Mouse (Mus musculus): Measurements from ENCODE around the gene Atp1a1.

Gene Atp1a1

DNA sequence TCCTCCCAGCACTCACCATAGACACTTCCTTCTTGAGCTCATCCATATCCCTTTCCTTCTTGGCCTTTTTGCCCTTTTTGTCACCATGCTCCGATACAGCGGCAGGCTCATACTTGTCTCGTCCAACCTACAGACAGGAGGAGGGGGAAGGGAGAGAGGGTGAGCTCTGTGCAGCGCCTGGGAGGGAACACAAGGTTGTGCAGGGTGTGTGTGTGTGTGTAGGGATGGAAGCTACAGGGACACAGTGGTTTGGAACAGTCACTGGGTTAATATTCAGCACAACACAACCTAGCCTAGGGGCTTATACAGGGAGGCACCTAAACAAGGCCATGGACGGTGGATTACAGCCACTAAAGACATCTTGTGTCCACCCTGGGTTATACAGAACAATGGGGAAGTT is 9.5 kb downstream of the Atp1a1 start:
- no peak for DNase-seq (ENCODE audit: low read depth, low spot score)

DNA sequence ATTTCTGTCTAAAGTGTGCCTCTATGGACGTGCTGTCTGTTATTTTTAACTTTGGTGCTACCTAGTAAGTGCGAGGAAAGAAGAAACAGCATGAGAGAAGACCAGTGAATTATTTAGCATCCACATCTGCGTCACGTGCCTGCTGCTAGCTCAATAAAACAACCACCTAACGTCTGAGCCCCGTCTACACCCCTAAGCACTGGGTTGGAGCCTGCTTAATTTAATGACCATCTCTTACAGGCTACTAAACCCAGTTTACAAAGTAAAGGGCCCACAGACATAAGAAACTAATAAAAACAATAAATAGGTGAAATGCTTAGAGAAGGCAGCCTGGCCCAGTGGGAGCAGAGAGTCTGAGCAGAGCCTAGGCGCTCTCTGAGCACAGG is 11.2 kb downstream of the Atp1a1 start:
- DNase-seq (ENCODE audit: low read depth, low spot score), result no peak

DNA sequence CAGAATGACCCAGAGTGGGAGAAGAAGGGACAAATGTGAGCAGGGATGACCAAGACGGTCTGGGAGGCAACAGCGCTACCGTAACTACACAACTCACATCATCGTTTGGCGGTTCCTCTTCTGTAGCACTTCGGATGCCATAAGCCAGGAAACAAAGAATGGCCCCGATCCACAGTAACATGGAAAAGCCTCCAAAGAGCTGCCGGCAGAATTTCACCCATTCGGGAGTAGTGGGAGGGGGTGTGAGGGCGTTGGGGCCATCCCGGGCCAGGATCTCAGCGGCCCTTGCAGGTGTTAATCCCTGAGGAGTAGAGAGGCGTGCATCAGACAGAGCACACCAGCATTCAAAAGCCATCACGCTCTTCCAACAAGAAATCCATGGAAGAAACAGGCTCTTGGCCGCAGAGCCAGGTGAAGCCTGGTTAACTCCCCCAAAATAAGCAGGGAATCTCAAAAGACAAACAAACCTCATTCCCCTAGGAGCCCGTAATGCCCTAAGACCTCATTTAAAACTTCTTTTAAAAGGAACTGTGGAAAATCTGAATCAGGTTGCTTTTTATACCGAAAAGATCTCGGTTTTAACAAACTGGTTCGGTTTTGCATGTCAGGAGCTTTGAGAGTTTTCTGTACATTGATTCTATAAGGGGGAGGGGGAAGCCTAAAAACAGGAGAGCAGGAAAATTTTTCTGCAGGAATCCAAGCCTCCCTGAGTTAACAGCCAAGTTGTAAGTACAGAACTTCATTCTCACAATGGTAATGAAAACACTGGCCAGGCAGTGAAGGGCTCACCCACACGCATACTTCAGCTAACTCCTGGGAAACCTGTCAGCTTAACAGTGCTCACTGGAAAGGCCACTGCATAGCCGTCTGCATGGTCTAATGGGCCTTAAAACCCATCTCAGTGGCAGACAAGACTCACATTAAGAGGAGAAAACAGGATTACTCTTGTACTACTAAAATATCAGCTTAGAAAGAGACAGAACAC is 11.9 kb downstream of the Atp1a1 start:
- no peak for DNase-seq (ENCODE audit: low read depth, low spot score)

DNA sequence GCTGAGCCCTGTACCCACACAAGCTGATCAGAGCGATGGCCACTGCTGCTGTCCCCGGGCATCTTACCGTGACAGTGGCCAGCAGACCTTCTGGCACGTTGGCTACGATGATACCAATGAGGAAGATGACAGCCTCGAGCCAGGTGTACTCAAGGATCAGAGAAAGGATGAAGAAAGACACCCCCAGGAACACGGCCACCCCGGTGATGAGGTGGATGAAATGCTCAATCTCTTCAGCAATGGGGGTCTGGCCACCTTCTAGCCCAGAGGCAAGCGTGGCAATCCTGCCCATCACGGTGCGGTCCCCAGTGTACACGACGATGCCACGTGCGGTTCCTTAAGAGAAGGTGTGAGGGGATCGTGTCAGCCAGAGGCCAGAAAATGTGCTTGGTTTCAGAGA is 14.1 kb downstream of the Atp1a1 start:
- DNase-seq (ENCODE audit: low read depth, low spot score), result no peak

DNA sequence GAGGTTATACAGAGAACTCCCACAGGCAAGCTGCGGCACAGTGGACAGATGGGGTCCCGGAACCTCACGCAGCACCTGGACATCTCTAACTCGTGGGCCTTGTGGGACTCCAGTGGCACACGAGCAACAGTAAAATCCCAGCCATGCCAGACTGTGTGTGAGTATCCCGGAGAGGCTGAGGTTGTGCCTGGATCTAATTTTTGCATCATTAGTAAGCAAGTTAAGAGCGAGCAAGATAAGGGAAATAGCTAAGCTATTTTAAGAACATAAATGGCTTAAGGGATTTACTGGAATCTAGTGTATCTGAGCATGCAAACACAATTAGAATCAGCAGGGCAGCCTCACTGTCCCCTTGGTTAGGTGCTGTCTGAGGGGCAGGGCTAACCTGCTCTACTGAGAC is 16.2 kb downstream of the Atp1a1 start:
- no peak for DNase-seq (ENCODE audit: low read depth, low spot score)

DNA sequence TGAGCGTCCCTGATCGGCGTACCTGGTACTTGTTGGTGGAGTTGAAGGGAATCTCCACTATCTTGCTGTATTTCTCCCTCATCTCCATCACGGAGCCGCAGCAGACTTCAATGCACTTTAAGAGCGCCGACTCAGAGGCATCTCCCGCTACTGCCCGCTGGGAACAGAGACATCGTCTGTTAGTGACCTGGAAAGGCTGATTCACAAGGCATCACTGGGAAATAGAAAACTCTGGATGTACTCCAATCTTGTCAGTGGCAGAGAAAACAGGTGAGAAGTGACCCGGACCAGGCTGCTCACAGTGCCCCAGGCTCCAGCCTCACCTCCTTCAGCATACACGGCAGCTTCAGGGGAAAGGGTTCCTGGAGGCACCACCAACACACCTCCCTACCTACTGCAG is 17.7 kb downstream of the Atp1a1 start:
- DNase-seq (ENCODE audit: low read depth, low spot score), result no peak

DNA sequence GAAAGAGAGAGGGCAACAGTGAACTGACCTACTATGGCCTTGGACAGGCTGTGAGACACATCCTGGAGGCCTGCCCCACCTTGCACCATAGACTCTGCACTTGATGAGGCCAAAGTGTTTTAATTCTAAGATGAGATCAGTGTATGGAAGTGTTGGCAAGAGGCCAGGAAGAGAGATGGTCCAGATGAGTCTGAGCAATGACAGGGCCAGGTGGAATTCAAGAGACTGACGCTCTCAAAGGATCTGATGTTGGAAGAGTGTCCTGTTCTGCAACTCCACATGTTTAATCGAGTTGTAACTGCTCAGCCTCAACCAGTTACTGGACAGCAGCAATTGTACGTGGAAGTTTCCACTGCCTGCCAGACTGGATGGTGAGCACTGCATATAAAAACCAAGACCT is 26.4 kb downstream of the Atp1a1 start:
- DNase-seq (ENCODE audit: low read depth, low spot score), result no peak

DNA sequence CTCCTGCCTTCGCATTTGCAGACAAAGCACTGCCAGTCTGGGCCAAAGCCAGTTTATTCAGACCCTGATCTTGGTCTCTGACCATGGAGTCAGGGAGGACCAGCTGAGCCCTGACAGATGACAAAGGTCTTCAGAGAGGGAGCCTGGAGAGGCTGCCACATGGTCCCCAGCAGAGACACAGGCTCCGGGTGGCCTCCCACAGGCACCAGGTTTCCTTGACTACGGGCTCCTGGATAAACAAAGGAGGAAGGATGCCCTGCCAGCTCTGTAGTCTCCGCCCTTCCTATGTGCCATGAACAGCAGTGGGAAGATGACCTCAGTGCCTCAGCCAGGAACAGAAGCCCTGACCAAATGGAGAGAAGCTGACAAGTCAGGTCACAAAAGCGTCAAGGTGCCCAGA is 27.1 kb downstream of the Atp1a1 start:
- no peak for DNase-seq (ENCODE audit: low read depth, low spot score)

DNA sequence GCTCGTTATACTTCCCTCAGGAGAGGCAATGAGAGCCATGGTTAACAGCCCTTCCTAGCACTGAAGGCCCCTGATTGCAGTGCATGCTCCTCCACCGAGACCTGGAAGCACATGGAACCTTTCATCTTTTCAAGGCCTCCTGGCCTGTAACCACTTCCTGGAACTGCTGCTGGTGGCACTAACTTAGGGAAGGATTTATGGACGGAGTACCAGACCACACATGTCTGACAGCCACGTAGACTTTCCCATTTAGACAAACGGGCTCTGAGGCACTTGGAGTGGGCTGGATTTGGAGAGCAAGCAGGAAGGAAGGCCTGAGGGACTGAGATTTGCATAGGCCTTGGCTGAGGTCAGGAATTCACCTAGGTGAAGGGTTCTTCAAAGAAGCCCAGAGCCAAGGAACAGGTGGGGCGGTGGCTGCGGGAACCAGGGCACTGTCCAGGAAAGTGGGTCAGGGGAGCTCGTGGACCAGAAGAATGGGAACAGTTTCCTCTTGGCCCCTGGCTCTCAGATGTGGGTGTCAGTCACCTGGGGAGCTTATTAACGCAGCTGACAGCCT is 28.9 kb downstream of the Atp1a1 start:
- no peak for DNase-seq (ENCODE audit: low read depth, low spot score)

DNA sequence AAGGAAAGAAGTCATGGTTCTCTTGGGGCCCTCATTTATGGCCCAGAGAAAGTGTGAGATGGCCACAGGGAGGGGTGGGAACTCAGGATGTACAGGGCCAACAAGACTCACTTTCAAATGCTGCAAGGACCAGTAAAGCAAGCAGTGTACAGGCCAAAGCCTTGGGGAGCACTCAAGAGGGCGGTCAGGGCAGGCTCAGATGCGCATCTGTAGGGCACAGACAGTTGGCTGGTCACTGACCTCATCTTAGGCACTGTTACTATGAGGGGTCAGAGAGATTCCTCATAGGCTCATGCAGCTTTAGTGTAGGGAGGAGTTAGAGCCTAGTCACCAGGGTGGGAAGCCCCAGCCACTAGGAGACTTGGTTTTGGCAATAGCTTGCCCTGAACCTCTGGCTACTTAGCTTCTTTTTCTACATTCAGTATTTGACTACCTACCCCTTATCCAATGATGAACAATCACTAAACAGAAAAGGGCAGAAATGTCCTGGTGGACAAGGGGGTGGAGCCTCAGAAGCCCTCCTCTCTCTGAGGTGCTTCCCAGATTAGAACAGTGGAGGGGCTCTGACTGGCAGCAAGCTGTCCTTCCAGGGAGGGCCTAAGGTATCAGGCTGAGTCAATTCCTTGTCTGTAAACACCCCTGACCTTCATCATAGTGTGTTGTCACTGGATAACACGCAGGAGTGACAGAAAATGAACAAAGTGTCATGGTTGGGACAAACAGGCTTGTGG is 29.9 kb downstream of the Atp1a1 start:
- no peak for DNase-seq (ENCODE audit: low read depth, low spot score)

DNA sequence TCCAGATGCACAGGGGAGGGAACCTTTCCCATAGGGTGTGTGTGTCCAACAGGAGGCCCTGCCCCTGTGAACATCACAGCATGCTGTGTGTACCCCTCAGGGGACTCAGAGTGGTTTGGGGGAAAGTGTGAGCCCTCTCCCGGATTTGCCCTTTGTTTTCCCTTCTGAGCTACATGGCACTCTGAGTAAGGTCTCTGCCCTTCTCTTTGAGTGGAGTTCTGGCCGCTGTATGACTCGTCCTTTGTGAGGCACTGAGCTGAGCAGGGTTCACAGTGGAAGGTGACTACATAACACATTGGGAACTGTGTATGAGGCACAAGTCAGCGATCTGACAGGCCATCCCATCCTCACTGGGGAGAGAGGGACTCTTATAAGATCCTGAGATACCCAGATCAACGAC is 31.5 kb downstream of the Atp1a1 start:
- no peak for DNase-seq (ENCODE audit: low read depth, low spot score)

DNA sequence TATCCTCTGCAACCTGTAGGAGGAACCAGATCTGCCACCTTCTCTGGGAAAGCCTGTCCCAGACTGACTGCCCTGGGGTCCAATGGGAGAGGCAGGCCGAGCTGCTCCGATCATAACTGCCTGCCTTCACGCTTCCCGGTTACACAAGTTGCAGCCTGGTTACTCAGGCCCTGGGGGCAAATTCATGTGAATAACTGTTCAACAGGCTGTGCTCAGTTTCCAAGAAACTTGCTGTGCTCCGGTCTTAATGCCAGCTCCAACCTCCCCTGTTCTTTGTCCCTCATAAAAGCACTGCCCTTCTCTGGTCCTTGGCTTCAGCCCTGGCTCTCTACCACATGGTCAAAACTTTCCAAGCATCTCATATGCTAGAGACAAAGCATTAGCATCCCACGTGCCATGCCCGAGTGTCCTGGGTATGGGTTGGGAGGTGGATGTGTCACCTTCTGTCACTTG is 32.3 kb downstream of the Atp1a1 start:
- DNase-seq (ENCODE audit: low read depth, low spot score), result no peak

DNA sequence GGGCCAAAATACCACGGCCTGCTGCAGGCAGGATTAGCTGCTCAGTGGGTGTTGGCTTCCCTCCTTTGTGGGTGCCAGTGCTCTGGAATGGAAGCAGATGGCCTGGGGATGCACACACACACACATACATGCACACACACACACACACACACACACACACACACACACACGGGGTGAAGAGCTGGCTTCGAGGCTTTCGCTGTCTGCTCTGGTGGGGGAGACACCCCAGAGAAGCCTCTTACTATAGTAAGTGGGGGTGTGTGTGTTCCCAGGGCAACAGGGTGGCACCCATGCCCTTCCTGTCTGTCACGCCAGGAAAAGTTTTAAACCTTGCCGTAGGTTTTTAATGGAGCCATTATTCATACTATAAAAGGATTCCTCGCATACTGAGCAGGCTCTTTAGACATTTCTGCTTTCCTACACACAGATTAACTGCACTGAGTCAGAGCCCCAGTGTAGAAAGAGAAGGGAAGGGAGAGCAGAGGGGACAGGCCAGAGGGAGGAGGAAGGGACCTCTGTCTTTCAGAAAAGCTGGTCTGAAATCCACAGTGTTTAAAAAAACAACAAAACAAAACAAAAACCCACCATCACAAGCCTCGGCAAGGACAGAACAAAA is 32.9 kb downstream of the Atp1a1 start:
- DNase-seq (ENCODE audit: low read depth, low spot score), result no peak

DNA sequence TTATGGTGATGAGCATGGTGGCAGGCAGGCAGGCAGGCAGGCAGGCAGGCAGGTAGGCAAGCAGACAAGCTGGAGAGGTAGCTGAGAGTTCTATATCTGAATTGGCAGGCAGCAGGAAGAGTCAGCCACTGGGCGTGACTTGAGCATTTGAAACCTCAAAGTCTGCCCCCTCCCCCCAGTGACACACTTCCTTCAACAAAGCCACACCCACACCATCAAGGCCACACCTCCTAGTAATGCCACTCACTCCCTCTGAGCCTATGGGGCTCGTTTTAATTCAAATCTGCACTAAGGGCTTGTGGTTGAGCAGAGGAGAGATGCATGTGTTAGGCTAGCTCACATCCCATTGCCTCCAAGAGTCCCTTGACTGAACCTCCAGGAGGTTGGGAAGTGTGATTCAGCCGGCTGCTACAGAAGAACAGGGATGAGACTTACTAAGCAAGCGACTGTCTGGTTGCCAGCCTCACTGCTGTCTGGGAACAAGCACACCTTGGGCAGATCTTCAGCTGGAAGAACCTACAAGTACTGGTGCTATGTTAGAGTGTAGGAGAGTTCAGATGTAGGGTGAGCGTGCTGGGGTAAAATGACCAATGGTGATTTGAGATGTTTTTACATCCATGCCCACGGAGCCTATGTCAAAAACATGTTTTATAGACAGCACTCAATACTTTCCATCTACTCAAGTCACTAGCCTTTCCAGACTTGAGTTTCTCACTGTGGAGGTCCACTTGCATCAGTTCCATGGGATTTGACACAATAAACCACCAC is 33.6 kb downstream of the Atp1a1 start:
- DNase-seq (ENCODE audit: low read depth, low spot score), result no peak

DNA sequence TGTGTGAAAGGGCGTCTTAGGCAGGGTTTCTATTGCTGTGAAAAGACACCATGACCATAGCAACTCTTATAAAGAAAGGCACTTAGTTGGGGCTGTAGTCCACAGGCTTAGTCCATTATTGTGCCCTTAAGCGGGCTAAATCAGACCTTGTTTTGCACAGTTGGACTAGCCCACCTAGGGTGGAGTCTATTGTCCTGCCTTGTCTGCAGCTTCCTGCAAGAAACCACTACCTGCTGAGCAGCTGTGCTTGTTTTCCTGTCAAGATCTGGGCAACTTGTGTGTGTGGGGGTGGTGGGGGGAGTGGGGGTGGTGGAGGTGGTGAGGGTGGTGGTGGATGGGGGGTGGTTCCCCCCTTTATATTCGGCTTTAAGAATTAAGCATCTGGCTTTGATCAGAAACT is 34.2 kb downstream of the Atp1a1 start:
- no peak for DNase-seq (ENCODE audit: low read depth, low spot score)

DNA sequence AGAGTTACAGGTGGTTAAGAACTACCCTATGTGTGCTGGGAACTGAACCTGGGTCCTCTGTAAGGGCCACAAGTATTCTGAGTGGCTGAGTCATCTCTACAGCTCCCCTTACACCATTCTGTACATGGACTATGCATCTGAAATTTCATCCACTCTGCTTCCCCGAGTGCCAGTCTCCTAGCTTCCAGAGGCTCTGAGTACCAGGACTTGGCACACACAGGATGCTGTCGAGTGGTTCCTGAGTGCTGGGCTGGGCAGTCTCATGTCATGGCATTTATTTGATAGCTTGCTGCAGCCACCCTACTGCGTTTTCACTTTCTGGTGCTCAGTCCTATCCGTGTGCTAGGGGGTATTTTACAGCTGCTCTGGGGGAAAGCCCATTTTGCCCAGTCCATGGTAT is 35.9 kb downstream of the Atp1a1 start:
- no peak for DNase-seq (ENCODE audit: low read depth, low spot score)

DNA sequence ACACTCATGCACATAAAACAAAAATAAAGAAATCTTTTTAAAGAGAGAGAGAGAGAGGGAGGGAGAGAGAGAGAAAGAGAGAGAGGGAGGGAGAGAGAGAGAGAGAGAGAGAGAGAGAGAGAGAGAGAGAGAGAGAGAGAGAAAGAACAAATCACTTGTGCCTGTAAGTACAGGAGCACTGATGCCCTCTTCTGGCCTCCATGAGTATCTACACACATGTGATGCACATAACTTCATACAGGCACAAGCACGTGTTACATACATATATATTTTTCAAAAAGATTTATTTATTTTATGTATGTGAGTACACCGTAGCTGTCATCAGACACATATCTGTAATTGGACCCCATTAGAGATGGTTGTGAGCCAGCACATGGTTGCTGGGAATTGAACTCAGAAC is 40.5 kb downstream of the Atp1a1 start:
- no peak for DNase-seq (ENCODE audit: low read depth, low spot score)

DNA sequence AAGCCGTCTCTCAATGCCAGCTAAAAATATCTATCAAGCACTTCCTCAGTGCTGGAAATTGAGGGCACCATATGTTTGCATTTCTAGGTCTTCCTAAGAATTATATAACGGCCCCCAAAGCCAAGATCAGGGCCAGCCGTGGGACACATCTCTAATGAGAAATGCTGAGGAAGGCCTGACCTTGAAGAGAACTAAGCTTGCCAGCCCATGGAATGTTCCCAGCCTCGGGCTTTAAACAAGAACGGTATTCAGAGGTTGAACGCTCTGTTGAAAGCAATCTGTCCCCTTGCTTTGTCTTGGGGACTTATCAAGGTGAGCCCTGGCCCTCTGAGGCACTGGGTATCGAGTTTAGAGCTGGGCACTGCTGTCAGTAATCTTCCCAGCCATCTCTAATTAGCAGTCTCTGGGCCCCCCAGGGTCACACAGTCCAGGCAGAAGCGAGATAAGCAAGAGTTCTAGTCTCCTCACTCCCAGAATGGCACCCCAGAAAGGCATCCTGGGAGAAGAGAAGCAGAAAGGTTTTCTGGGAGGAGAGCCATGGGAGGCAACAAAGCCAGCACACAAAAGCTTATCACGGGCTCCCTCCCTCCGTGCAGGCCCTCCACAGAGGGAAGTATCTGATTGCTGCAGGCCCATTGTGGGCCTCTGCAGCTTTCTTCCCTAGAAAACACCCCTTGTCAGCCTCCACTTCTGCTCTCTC is 41.8 kb downstream of the Atp1a1 start:
- no peak for DNase-seq (ENCODE audit: low read depth, low spot score)

DNA sequence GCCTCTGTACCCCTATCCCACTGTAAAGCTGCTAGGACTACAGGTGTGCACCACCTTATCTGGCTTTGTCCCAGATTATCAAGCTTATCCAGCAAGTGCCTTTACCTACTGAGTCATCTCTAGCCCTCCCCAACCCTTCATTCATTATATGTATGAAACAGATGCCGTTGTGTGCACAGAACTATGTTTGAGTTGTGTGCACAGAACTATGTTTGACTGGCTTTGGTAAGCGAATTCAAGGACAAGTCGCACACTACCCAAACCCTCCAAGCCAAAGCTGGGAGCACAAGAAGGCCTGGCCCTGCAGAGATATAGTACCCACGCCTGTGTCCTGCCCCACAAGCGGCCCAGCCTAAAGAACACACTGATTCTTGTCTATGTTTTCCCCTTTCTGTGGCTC is 42.5 kb downstream of the Atp1a1 start:
- DNase-seq (ENCODE audit: low read depth, low spot score), result no peak

DNA sequence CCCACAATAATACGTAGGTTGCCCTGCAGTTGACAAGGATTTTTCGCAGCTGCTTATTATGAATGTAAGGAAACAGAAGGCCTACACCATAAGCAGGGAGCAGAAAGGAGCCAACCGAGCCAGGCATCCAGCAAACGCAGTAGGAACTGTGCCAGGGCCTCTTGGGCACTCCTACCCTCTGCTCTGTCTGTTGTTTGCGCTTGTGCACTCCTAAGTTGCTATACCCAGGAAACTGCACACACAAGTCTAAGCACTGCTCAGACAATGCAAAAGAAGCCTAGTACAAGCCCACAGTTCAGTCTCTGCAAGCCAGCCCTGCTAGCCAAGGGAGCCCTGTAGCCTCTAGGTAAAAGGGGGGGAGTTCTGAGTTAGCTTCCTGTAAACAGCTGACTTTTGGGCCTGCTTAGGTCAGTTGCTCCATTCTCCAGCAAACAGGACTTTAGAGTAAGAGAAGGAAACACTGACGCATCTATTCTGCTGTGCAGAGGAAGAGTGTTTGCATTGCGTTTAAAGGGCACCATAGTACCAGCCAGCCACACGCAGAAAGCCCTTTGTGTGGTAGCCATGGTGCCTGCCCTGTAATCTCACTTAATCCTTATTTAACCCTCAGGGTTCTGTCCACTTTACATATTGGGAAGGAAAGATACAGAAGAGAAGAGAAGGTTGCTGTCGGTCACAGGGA is 43.5 kb downstream of the Atp1a1 start:
- peak; percentile 16 for DNase-seq (ENCODE audit: low read depth, low spot score)
